Mouse (Mus musculus) adrenal gland, postnatal 36 days (tissue): ENCODE measurements around the gene Csrnp1. TPM values are rescaled to one million over a fixed set of nuclear protein-coding genes. Genes with fewer than 3 reads are reported as not detected.
"Not testable (repeated sequence)": the region's sequence is repeated elsewhere in the genome, so short reads cannot be mapped to it uniquely, and the experiment has no call there.

Experiments
- DNase-seq, 2 experiments: peaks; one replicate each; pipeline ENCODE4 v3.0.0; 2021; ENCODE audit warnings: mixed read lengths in 1 of 2
- long read RNA-seq, 2 experiments: library from polyadenylated mRNA; stranded (forward); transcript quantifications; one replicate each; pipeline ENCODE4 v2.0.0; 2021; ENCODE audit warnings: borderline sequencing depth in 2 of 2
- total RNA-seq, 2 experiments: library from RNA; stranded (reverse); gene quantifications; 2 replicates each; pipeline ENCODE4 v1.2.3; 2021

The Csrnp1 gene
- total RNA-seq, result 10 to 100 TPM; 35.2 to 46.6 TPM
- long read RNA-seq, experiment 1, partial matches to known transcripts, result 3 of 4 reads
- long read RNA-seq, experiment 1, other reads (novel, unspliced or antisense), result 1 of 4 reads
- long read RNA-seq, experiment 2, partial matches to known transcripts, result 0 of 3 reads
- long read RNA-seq, experiment 2, other reads (novel, unspliced or antisense), result 3 of 3 reads

DNA sequence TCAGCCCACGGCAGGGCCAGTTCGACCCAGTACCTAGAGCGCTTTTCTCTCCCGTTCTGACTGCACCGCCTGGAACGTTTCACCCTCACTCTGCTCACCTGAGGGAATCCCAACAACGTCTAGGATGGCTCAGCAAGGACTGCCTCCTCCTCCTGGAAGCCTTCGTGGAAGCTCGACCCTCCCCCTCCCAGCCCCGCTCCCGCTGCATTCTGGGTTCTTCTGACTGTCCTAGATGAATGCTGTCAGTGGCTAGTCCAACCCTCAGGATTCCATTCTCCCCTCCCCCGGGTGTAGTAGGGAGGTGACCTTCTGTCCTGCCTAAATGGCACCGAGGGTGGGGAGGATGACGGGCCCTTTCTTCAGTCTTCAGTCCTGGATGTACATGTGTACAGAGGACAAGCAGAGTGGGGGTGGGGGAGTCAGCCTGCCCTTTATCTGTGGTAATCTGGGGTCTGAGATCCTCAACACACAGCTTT lies at the start of gene Csrnp1:
Gene Csrnp1 (minus strand): TSS at position 123 of the 476 bp plus-strand sequence.
- DNase-seq, result peak; percentile 48 to 59

- DNase-seq, result no peak
Measured at GRCm38 (mm10) chr9:120032710-120033109, 48.3 kb upstream of the Csrnp1 start.

DNA sequence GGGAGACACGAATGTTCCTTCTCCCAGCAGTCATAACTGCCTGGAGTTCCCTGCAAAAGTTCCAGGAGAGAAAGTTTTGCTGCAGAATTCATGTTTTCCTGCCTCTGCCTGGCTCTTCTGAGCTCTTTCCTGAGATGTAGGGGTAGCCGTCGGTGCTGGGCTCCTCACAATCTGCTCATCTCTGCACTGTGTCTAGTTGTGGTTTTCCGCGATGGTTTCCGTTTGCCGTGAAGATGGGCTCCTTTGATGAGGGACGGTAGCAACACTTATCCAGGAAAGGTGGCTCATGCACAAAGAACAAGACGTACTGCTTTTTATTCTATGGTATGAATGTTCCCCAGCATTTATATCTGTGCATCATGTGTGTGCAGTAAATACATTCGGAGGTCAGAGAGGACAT lies 46.0 kb upstream of the Csrnp1 start:
- no peak for DNase-seq

GRCm38 (mm10) chr9:120029880-120030279 lies 45.4 kb upstream of the Csrnp1 start:
- no peak for DNase-seq

DNA sequence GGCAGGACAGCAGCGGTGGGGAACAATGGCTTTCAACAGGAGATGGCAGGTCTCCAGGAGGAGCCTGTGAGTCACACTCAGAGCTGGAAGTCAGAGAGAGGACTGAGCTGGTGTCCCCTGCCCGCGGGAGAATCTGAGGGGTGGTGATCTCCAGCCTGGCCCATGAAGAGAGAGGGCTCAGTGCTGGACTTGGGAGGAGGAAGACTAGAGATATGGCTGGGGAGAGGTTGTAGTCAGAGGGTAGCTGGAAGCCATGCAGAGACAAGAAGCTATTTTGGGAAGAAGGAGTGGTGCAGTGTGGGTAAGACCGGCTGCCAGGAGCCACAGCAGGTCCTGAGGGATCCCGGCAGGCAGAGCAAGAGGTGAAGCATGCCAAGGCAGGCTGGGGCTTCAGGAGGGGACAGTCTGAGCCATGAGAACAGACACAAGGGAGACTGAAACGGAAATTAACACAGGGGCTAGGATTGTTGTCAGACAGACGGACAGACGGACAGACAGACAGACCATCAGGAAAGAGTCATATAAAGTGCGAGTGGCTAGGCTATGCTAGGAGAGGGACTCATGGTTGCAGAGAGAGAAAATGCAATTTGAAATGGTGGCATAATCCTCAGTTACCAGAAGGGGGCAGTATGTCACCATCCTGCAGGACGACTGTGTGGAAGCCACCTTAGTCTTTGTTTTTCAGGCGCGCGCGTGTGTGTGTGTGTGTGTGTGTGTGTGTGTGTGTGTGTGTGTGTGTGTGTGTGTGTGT lies 43.1 kb upstream of the Csrnp1 start:
- peak; percentile 82 to 83 for DNase-seq

DNA sequence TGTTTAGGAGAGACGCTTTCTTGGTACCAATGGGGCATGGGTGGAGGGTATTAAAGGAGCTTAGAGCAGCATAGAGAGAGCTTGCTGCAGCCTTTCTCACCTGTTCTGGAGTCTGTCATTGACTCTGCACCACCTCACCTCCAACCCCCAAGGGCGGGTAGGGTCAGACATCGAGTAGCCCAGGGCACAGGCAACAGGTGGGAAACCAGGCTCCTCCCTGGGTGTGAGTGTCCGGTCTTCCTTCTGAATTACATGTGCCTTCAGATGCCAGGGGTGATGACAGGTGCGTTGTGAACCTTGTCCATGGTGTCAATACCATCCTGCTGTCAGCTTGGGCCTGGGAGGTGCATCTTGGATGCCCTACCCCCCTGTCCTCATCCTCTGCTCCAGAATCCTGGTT lies 40.2 kb upstream of the Csrnp1 start:
- DNase-seq, result no peak

DNA sequence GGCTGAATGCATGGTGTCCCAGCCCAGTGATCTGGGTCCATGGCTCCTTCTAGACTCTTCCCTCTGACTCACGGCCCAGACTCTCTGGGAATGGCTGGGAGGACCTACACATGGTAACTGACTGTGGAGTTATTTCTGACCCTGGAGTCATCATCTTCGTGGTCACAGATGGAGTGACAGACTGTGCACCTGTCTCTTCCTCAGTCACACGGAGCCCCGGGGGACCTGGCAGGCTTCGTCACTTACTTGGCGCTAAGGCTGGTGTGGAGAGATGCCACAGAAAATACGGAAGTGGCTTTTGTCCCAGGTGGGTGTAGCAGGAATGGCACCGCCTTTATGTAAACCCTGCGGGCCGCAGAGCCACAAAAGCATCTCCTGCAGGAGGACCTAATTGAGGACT lies 39.7 kb upstream of the Csrnp1 start:
- no peak for DNase-seq

GRCm38 (mm10) chr9:120023086-120023811 lies 38.8 kb upstream of the Csrnp1 start, which contains the start of gene Xirp1:
Gene Xirp1, minus strand, starts transcription at chr9:120023598.
- DNase-seq, result no peak

- DNase-seq, result no peak
Measured at GRCm38 (mm10) chr9:120021164-120021563, 36.7 kb upstream of the Csrnp1 start.

DNA sequence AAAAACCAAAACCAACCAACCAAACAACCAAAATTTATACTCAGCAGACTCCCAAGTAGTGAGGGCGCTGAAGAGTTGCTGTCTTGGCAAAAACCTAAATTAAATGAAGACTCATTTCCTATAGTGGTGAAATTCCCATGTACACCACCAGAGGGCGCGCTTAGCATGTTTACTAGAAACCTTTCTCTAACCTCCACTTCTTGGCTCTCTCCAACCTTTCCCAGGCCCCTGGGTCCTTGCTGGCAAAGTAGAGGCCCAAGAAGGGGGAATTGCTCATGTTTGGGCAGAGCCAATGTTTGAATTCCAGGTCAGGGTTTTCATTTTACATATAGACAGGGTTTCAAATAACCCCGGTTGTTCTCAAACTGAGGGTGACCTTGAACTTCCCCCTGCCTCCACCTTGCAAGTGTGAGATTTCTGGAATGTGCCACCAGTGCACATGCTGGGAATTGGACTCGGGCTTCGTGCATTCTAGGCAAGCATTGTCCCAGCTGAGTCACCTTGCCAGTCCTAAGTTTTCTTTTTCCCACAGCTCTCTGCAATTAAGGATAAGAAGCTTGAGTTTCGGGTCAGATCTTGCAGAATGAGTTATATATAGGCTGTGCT lies 35.9 kb upstream of the Csrnp1 start:
- DNase-seq, result peak; percentile 75 to 78

DNA sequence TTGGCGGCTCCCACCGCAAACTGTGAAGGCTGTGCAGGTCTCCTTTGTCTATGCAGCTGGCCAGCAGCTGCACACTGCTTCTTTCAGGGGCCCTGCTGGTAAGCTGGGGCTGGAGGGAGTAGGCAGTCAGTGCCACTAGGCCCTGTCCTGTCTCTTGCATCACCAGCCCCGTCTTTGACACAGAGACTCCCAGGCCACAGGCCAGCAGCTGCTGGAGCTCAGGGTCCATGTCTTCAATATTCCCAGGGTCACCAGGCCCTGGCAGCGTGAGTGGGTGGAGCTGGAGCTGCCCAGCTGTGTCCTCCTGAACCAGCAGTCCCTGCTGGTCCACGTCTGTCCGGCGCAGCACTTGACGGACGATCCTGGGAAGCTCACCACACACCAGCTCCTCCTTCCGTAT lies 32.5 kb upstream of the Csrnp1 start:
- peak; percentile 48 to 56 for DNase-seq

- no peak for DNase-seq
Measured at GRCm38 (mm10) chr9:120014828-120015227, 30.4 kb upstream of the Csrnp1 start.

DNA sequence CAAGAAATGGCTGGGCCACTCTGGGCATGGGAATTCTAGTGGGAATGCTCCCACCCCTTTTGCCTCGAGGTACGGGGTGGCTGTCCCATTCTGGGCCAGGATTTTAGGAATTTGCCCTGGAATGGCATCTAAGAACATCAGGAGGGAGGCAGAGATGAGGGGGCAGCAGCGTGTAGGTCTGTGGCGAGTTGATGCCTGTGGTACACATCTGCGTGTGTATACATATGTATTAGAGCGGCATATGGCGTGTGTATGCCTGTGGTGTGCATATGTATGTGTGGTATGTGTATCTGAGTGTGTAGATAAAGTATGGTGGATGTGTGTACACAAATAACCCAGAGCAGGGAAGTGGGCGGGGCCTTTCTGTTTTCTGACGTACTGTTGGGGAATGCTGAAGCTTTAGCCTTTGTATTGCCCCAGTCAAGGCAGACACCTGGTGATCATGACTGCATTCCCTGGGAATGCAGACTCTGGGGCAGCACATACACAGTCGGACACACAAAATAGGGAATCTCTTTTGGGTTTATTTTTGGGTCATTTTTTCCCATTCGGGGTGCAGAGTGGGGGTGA lies 28.9 kb upstream of the Csrnp1 start:
- DNase-seq, result no peak

DNA sequence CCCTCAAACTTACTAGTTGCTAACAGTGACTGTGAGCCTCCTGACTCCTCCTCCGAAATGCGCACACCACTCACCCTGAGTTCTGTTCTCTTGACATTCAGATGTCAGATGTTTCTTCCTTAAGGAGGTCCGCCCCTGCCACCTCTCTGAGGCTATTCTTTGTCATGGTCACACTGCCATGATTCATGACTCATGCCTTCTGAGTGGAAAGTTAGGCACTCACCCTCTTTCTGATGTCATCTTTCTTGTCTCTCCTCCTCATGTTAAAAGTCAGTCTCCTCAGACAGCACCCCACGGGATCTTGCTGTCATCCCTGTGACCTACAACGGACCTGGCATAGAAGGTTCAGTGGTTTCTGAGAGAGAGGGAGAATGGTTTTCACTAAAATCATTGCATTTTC lies 28.3 kb upstream of the Csrnp1 start:
- DNase-seq, result peak; percentile 50 to 56

GRCm38 (mm10) chr9:120012161-120012560 lies 27.7 kb upstream of the Csrnp1 start:
- not testable (repeated sequence) for DNase-seq

GRCm38 (mm10) chr9:120011533-120011932 lies 27.1 kb upstream of the Csrnp1 start:
- DNase-seq, result peak; percentile 80 to 88

GRCm38 (mm10) chr9:120010781-120011511 lies 26.5 kb upstream of the Csrnp1 start:
- DNase-seq, result peak; percentile 100

DNA sequence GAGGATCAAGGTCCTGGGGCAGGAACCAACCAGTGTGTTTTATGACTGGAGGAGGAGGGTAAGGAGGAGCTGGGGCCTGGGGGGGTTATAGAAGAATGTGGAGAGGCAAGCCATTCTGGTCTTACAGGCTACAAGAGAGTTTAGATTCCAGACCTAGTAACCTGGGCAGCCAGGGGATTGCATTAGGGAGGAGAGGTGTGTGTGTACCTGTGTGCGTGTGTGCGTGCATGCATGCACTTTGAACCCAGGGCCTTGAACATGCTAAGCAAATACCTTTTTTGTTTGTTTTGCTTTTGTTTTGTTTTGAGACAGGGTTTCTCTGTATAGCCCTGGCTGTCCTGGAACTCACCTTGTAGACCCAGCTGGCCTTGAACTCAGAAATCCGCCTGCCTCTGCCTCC lies 25.4 kb upstream of the Csrnp1 start:
- no peak for DNase-seq

- no peak for DNase-seq
Measured at GRCm38 (mm10) chr9:120009226-120009841, 24.9 kb upstream of the Csrnp1 start.

DNA sequence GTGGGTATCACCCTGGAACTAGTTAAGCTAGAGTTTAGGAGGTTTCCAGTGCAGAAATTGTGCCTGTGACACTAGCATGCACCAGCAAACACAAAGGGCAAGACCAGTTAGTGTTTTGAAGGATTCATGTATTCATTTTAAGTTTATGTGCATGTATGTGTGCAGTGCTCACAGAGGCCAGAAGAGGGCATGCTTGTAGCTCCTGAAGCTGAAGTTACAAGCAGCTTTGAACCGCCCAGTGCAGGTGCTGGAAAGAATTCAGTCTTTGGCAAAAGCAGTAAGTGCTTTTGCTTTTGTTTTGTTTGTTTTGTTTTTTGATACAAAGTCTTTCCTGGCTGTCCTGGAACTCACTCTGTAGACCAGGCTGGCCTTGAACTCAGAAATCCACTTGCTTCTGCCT lies 23.4 kb upstream of the Csrnp1 start:
- no peak for DNase-seq

GRCm38 (mm10) chr9:120005936-120006335 lies 21.5 kb upstream of the Csrnp1 start:
- DNase-seq, result no peak
